Mouse (Mus musculus) ES-E14 (cell line): ENCODE results near the gene Ifna16. TPM values are rescaled to one million over a fixed set of nuclear protein-coding genes. Genes with fewer than 3 reads are reported as not detected.

Experiments
- DNase-seq: peaks from one replicate; pipeline ENCODE4 v3.0.0-alpha.2; 2013; ENCODE audit warnings: low read depth, low spot score
- H3K27ac ChIP-seq: 2 replicates; pipeline ENCODE4 v1.5.1; 2012; ENCODE audit warnings: low read depth, mild to moderate bottlenecking, low read length, moderate library complexity, mixed read lengths; ENCODE audit not compliant: poor library complexity, insufficient read depth, severe bottlenecking
- H3K36me3 ChIP-seq: 2 replicates; pipeline ENCODE4 v1.6.1; 2012; ENCODE audit warnings: mild to moderate bottlenecking, low read length, moderate library complexity, mixed read lengths; ENCODE audit not compliant: control insufficient read depth, poor library complexity, insufficient read depth, severe bottlenecking
- H3K4me1 ChIP-seq, 2 experiments: fragments of 150-350 bp in 1 of 2; sonication (generic) in 1 of 2; 2 replicates each; pipeline ENCODE4 v1.6.1; 2012; ENCODE audit warnings: low read length in 2 of 2, mild to moderate bottlenecking in 1 of 2, mixed read lengths in 1 of 2; ENCODE audit not compliant: control insufficient read depth in 2 of 2, insufficient read depth in 2 of 2, poor library complexity in 1 of 2
- H3K4me3 ChIP-seq, 2 experiments: fragments of 150-350 bp in 1 of 2; sonication (generic) in 1 of 2; 2 replicates each; pipeline ENCODE4 v1.5.1; 2012; ENCODE audit warnings: low read length in 2 of 2, low read depth in 1 of 2, mild to moderate bottlenecking in 1 of 2, mixed read lengths in 1 of 2; ENCODE audit not compliant: insufficient read depth in 1 of 2, poor library complexity in 1 of 2, severe bottlenecking in 1 of 2
- H3K9ac ChIP-seq: 2 replicates; pipeline ENCODE4 v1.6.1; 2012; ENCODE audit warnings: low read depth, mild to moderate bottlenecking, low read length, mixed read lengths; ENCODE audit not compliant: poor library complexity, insufficient read depth, severe bottlenecking
- H3K9me3 ChIP-seq: fragments of 150-350 bp; sonication (generic); 2 replicates; pipeline ENCODE4 v1.6.1; 2012; ENCODE audit warnings: low read depth, mild to moderate bottlenecking, low read length; ENCODE audit not compliant: control insufficient read depth, insufficient read depth
- CHD2 ChIP-seq: IDR thresholded peaks from 2 replicates; pipeline ENCODE4 v1.6.1; 2014; ENCODE audit warnings: mild to moderate bottlenecking, low read depth, low read length, inconsistent platforms
- HCFC1 ChIP-seq: IDR thresholded peaks from 2 replicates; pipeline ENCODE4 v1.6.1; 2012; ENCODE audit warnings: low read length, inconsistent platforms, borderline replicate concordance; ENCODE audit not compliant: insufficient read depth
- MAFK ChIP-seq: IDR thresholded peaks from 2 replicates; pipeline ENCODE4 v1.6.1; 2014; ENCODE audit warnings: mild to moderate bottlenecking, low read depth, low read length, inconsistent platforms; ENCODE audit not compliant: insufficient read depth
- ZC3H11A ChIP-seq: IDR thresholded peaks from 2 replicates; pipeline ENCODE4 v1.6.1; 2012; ENCODE audit warnings: low read depth, mild to moderate bottlenecking, inconsistent platforms, low read length, borderline replicate concordance
- ZNF384 ChIP-seq: IDR thresholded peaks from 2 replicates; pipeline ENCODE4 v1.6.1; 2012; ENCODE audit warnings: low read depth, low read length, inconsistent platforms
- in situ Hi-C, 2 experiments: fragments of 600-800 bp; cut with MboI; formaldehyde crosslinking; loops; one replicate each; pipeline ENCODE4 v1.15.1; 2025; ENCODE audit warnings: low sequenced_read_pairs in 2 of 2, inconsistent platforms in 1 of 2; ENCODE audit not compliant: unreplicated experiment in 2 of 2
- total RNA-seq: library from RNA; depleted of rRNA; stranded (reverse); fragments of 300-350 nt; gene quantifications from 2 replicates; pipeline ENCODE4 v1.2.3, GENCODE M21; 2012

Gene Ifna16
- total RNA-seq, 1 experiment: not detected

DNA sequence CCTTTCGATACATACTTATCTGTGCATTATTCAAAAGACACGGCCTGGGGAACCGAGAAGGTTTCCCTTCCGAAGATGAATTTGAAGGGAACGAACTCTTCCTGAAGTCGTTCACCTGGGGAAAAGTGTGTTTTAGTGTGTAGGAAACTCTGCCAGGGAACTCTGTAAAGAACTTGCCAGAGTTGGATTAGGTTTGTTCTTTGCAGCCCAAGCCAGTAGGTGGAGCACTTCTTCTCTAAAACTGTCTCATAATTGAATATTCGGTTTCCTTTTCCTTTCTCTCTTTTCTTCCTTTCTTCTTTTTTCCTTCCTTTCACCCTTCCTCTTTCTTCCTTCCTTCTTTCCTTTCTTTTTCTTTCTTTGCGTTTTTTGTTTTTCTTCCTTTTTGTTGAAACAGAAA, 3.6 kb upstream of the Ifna16 start:
- TF ChIP-seq HCFC1 (no peak), MAFK (no peak)
- H3K4me1 ChIP-seq: no peaks in the 10 kb centered on the region
- H3K4me3 ChIP-seq: no peak overlapping the region
- H3K36me3 ChIP-seq: no peaks in the 10 kb centered on the region
- no peaks in the 10 kb centered on the region for H3K9me3 ChIP-seq
- DNase-seq: no peak
- in situ Hi-C loops: no loop called here
- no peak overlapping the region for H3K9ac ChIP-seq
- no peak overlapping the region for H3K27ac ChIP-seq

DNA sequence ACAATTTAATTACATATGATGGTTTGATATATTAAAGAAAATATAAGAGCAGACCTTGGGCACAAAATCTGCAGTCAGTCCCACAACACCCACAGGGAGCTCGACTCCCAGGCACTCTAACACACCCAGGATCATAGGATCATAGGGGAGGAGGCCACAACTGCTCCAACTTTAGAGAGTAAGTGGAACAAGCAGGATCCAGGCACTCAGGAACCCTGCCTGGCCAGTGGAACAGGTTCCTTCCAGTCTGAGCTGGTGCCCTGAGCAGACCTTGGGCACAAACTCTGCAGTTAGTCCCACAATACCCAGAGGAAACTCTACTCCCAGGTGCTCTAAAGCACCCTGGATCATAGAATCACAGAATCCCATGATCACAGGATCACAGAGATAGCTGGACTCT, 21.3 kb downstream of the Ifna16 start:
- Histone ChIP-seq H3K4me1 (peaks cover 0 to 2% of the 10 kb centered on the region in 2 experiments; a peak in 1 of 4 replicates), H3K4me3 (no peak overlapping the region), H3K27ac (no peak overlapping the region), H3K36me3 (no peaks in the 10 kb centered on the region), H3K9ac (no peak overlapping the region), H3K9me3 (no peaks in the 10 kb centered on the region)
- no peak for DNase-seq
- no peak for TF ChIP-seq HCFC1
- TF ChIP-seq ZC3H11A: no peak
- no peak for TF ChIP-seq ZNF384
- TF ChIP-seq CHD2: no peak
- no peak for TF ChIP-seq MAFK
- in situ Hi-C loops: no loop called here

DNA sequence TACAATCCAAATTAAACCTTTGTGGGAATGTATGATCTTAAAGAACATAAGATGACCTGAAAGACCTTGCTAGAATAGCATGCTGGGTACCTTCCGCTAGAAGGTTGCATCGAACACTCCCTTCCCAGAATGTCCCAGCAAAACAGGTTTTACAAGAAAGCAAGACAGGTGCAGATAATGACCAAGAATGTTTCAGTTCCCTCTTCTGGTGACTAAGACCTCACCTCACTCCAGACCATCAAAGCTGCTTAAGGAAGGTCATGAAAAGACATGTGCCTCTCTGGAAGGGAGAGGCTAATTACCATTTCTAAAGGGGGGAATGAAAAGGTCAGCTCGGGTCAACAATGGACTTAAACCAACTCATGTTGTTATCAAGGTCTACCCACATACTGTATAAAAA, 23.1 kb downstream of the Ifna16 start:
- TF ChIP-seq CHD2 (peak; percentile 73; the same call in 1 of the 2 replicates), ZNF384 (no peak), ZC3H11A (no peak), MAFK (no peak)
- in situ Hi-C loops: no loop called here

DNA sequence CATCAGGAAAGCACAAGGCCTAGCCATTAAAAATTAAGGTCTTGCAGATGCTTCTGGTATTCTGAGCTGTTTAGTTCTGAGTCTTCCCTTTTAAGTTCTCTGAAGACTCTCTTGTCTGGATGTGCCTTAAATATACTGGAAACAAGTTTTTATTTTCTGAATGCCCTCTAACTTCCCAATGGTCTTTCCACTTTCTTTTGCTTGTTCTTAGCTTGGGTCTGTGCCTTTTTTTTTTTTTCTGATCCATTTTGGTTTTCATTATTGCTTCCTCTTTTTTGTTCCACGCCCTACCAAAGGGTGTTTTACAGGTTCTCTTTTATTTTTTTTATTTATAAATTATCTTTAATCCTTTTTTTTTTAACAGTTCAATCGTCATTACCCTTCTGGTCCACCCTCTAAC, 32.4 kb downstream of the Ifna16 start, which contains the start of gene Ifna13:
TSS of gene Ifna13 (minus strand) at position 101 of the 400 bp plus-strand sequence.
- Histone ChIP-seq H3K9ac (no peak within 1 kb of the TSS), H3K4me3 (no peak within 1 kb of the TSS), H3K4me1 (no peaks in the 10 kb centered on the region), H3K36me3 (no peaks in the 10 kb centered on the region), H3K27ac (no peak within 1 kb of the TSS), H3K9me3 (peaks cover 2% of the 10 kb centered on the region; the same call in 1 of the 2 replicates)
- in situ Hi-C loops: no loop called here
- TF ChIP-seq ZC3H11A (no peak), MAFK (no peak), HCFC1 (no peak), CHD2 (no peak), ZNF384 (no peak)
- DNase-seq: no peak

More for the DNA sequence above, 23.1 kb downstream of the Ifna16 start:
- no peaks in the 10 kb centered on the region for H3K36me3 ChIP-seq
- H3K27ac ChIP-seq: no peak overlapping the region
- H3K9ac ChIP-seq: no peak overlapping the region
- no peak overlapping the region for H3K4me3 ChIP-seq
- DNase-seq: no peak
- peaks cover 0 to 2% of the 10 kb centered on the region in 2 experiments; a peak in 1 of 4 replicates for H3K4me1 ChIP-seq
- H3K9me3 ChIP-seq: no peaks in the 10 kb centered on the region

DNA sequence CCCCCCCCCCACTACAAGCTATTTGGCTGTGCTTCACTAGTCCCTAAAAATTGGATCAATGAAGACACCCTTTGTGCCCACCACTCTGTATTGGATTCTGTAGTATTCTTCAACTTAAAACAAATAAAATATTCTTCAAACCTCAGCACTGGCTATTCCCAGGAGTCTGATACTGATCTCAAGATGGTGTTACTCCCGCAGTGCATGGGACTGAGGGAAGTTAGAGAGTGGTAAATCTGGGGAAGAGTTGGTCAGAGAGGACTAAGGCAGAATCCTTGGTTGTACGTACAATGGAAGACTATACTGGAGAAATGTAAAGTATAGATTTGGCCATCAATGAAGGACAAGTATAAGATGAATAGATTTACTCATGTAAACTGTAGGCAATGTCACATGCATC, 34.2 kb downstream of the Ifna16 start:
- H3K4me3 ChIP-seq: no peak overlapping the region
- H3K9ac ChIP-seq: no peak overlapping the region
- H3K27ac ChIP-seq: no peak overlapping the region
- no peaks in the 10 kb centered on the region for H3K36me3 ChIP-seq
- peaks cover 2% of the 10 kb centered on the region; the same call in 1 of the 2 replicates for H3K9me3 ChIP-seq
- H3K4me1 ChIP-seq: no peaks in the 10 kb centered on the region
- in situ Hi-C loops: no loop called here
- DNase-seq: no peak
- no peak for TF ChIP-seq CHD2
- no peak for TF ChIP-seq HCFC1
